Mouse (Mus musculus) CD4-positive helper T cell, adult 2 months (primary cell): ENCODE measurements at regions not wholly inside any gene's neighbourhood (a gene's known extent, or its start where the extent isn't known, plus 50 kb on each side); places are given as distances from the start of the nearest gene placed in this dataset.

Experiments
- DNase-seq: peaks from one replicate; pipeline ENCODE4 v3.0.0-alpha.2; 2012; ENCODE audit warnings: low read depth, missing footprints, low spot score

DNA sequence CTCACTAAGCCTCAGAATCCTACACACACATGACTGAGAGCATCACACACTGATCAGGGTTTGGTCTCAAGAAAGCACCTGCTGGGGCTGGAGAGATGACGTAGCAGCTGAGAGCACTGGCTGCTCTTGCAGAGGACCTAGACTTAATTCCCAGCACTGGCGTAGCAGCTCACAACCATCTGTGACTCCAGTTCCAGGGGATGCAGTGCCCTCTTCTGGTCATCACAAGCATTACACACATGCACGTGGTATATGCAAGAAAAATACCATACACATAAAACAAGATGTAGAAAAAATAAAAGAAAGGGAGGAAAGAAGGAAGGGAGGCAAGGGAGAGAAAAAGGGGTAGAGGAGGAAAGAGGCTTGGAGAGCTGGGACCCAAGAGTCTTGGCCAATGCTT is 98.8 kb upstream of the Tbx3 start:
- no peak for DNase-seq

DNA sequence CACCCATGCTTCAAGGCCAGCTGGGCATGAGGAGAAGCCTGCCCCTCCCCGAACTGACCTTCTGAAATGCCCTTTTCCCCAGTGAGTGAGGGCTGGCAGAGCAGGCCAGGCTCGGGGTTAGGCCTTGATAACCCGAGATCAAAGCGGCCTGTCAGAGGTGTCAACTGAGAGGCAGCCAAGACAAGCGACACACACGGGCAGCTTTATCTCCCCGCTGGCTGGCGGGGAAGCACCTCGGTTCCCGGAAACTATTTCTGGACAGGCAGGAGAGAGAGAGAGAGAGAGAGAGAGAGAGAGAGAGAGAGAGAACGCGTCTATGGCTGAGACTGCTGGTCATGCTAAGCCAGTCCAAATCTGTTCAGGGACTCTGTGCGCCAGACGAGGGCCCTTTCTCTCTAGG is 95.3 kb upstream of the Tbx3 start:
- no peak for DNase-seq

DNA sequence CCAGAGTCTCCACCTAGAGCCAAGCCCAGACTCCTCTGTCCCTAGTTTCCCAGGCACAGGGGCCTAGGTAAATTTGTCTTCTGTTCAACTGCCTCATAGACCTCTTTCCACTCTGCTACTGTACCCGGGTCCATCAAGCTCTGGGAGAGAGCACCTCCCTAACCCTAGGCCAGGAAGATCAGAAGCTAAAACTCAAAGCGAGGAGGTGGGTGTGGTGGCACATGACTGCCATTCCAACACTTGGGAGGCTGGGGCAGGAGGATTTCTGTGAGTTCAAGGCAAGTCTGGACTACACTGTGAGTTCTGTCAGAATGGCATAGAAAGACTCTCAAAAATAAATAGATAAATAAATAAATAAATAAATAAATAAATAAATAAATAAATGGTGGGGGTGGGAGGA is 91.2 kb upstream of the Tbx3 start:
- DNase-seq = no peak

DNA sequence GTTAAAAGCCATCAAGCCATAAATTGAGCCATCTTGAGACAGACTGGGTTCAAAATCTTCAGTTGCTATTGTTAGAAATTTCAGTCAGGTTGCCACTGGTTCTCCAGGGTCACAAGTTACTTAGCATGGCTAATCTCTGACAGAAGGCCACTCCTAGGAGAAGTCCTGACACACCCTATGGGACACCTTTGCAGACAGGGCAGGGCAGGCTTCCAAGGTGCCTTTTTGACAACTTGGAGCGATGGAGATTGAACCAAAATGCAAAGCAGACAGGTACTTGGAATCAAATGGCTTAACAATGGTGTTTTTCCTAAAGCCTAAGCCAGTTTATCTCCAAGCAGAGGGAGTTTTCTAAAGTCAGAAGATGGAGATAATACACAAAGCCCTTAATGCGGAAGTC is 90.7 kb upstream of the Tbx3 start:
- DNase-seq = no peak

DNA sequence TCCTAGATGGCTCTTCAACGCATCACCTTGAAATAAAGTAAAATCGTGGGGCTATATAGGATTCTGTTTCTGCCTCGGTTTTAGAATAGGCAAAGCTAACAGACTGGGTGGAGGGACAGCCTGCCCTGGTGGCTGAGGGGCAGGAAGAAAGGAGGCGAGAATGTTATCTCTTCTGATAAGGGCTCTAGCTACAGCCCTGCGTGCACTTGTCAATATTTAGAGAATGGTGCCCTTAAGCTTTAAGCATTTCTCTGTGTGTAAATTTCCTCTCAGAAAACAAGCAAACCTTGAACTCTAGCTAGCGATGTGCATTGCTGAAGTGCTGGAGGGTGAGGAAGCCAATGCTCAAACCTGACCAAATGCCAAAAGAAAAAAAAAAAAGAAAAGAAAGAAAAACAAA is 90.1 kb upstream of the Tbx3 start:
- no peak for DNase-seq

DNA sequence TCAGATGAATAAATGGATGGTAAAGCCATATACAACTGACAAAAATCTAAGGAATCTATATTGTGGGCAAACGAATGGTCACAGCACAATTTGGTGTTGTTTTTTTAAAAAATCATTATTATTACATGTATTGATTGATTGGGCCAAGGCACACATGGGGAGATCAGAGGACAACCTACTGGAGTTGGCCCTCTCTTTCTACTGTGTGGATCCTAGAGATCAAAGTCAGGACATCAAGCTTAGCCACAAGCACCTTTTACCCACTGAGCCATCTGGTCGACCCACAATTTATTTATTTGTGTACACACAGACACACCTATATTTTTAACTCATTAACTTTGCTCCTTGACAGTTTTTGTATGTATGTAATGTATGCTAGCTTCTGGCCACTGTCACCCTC is 89.7 kb upstream of the Tbx3 start:
- no peak for DNase-seq

DNA sequence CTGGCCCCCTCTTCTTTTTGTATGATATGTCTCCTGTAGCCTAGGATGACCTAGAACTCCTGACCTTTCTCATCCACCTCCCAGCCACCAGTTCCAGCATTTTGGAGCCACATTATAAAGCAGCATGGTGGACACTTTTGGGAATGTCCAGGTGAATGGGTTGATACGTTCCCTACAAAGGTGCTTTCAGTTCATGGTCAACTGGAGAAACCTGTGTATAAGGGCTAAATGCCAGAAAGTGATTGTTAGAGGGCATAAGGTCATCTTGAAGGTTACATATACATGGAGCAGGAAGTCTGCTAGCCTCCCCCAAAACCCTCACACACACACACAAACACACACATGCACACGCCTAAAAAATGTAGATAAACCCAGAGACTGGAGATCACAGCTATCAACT is 86.1 kb upstream of the Tbx3 start:
- no peak for DNase-seq

DNA sequence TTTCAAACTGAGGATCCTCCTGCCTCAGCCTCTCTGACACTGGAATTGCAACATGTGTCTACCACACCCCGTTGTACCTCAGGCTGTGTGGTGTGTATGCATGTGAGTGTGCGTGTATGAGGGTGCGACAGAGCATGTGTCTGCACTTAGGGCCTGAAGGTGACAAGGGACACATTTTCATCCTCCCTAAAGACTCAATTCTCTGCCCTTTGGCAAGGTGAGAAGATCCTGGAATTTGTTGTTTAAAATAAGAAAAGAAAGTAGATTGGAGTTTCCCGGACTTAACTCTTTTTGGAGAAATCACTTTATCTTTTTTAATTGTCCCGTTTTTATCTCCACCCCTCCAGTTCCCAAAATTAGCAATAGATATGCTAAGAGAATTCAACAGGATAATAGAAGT is 85.6 kb upstream of the Tbx3 start:
- no peak for DNase-seq

DNA sequence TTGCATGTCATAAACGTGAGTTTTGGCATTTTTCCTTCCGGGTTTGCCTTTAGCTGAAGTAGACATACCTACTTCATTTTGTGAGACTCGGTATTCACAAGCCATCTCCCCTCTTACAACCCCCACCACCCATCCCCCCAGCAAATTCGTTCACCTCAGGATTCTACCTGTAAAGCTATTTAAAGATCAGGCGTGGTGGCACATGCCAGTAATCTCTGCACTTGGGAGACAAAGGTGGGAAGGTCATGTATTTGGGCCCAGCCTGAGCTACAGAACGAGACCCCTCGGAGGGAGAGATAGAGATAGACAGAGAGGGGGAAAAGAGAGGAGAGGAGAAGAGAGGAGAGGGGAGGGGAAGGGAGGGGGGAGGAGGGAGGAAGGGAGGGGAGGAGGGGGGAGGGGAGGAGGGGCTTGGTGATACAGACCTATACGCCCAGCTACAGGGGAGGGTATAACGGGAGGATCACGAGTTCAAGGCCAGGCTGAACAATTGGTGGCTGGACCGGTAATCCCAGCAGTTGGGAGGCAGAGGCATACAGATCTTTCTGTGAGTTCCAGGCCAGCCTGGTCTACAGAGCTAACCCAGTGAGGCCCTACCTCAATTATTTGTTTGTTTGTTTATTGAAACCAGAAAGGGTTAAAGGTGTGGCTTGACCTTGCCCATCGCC is 83.9 kb upstream of the Tbx3 start:
- no peak for DNase-seq

DNA sequence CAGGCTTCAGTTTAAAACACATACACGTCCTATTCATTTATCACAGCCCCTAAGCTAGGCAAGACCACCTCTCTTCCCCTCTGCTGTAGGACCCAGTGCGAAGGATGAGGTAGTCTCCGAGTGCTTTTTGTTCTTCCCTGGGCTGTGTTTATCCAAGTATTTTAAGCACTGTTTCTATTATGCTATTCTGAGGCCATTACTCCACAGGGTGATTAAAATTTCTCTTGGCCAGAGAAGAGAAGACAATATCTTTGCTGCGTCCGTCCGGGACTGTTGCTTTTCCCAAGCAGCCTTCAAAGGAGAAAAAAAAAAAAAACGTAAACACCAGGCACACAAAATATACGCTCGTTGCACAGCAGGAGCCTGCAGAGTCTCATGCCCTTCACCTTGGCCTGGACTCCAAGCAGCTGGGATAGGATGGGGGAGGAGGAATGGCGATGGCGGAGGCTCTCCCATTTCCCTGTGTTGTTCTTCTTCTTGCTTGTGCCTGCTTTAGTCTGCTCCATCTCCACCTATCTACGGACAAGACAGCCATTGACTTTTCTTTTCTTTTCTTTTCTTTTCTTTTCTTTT is 83.1 kb upstream of the Tbx3 start:
- DNase-seq = no peak

DNA sequence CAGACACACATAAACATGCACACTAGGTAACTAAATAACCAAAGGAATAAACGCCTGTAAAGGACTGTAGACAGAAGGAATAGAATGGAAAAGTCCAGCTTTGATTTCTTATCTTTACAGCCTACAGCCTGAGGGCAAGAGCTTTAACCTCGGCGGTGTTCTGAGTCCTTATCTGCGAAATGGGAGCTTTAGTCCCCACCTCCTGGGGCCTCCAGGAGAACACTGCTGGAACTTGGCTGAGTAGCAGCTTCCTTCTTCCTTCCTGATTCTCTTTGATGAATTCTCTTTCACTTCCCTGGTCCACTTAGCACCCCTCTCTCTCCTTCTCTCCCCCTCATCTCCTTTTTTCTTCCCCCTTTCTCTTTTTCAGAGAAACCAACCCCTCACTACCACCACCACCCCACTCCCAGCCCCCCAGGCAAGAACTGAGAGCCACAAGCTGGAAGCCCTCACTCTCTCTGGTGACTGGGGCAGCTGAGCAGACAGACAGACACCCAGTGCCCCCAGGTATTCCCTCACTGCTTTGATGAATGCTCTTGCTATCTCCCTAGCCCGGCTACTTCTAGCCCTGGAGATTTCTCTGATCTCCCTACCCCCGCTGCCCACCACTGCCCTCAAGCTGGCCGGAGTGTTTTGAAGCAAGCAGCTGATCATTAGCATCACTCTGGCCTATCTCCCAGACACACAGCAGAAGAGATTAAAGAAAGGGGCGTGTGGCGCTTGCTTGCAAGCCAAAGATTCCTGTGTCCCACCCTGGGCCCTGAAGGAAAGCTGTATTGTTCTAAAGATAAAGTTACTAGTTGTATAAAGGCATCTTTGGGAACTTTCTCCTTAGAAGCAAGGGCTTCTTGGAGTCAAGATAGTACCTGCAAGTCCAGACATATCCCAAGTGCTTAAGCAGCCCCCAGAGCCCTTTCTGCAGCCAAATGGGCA is 81.9 kb upstream of the Tbx3 start:
- no peak for DNase-seq

DNA sequence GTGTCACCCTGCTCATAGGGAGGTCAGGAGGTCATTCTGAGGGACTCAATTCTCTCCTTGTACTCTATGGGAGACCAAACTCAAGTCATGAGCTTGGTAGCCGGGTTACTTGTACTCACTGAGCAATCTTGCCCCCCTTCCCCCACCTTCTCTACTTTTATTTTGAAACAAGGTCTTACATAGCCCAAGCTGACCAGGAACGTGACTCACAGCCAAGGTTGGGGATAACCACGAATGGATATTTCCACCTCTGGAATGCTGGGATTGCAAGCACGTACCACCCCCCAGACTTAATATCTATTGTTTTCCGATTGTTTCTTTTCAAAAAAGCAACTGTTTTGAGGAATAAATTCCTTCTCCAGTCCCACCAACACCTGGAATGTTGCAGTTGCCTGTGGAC is 79.2 kb upstream of the Tbx3 start:
- DNase-seq = no peak

DNA sequence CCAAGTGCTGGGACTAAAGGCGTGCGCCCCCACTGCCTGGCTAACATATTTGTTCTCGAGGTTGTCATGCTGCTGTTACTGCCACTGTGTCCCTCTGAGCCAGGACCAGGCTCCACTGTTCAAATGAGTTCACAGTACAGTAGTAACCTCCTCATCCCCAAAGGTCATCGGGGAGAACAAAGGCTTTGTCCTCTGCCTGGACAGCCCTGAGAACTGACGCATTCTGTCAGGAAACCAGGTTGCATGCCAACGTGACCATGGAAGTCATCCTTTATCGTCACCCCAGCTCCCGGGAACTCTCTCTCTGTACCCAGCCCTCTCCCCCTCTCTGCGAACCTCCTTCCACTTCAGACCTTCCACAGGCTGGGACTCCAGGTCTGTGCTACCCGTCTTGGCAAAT is 77.6 kb upstream of the Tbx3 start:
- no peak for DNase-seq

DNA sequence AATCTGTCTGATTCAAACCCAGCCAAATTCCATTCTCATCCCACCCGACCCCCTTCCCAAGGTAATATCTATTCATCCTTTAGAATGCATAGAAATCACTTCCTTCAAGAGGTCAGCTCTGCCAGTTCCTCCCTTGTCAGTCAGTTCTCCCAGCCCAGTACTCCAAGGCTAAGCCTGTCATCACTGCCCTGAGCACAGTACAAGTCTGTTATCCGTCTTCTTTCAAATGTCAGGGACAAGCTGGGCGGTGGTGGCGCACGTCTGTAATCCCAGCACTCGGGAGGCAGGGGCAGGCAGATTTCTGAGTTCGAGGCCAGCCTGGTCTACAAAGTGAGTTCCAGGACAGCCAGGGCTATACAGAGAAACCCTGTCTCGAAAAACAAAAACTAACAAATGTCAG is 75.9 kb upstream of the Tbx3 start:
- no peak for DNase-seq

DNA sequence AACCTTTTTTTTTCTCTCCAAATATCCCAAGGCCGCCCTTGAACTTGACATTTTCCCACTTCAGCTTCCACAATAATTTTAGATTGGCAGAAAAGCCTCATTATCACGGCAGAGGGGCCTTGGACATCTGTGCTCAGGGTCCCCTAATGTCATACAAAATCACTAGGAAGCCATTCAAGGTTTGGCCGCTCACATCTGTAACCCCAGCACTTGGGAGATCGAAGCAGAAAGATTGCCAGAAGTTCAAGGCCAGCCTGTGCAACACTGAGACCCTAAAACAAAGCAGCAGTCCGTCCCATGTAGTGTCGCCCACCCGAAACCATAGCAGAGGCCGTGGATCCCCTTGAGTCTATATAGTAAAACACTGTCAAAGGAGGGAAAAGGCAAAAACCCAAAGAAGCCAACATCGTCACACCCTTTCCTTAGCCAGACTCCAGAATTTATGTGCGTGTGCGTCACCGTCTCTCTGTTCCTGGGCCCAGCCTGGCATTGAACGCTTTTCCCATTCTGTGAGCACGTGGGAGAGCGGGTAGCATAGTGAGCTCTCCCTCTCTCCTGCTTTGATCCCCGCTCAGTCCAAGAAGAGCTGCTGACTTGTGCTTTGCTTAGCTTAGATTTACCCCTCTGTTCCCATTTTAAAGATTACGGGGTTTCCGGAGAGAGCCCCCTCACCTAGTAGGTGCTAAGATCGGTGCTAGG is 74.0 kb upstream of the Tbx3 start:
- DNase-seq = no peak

DNA sequence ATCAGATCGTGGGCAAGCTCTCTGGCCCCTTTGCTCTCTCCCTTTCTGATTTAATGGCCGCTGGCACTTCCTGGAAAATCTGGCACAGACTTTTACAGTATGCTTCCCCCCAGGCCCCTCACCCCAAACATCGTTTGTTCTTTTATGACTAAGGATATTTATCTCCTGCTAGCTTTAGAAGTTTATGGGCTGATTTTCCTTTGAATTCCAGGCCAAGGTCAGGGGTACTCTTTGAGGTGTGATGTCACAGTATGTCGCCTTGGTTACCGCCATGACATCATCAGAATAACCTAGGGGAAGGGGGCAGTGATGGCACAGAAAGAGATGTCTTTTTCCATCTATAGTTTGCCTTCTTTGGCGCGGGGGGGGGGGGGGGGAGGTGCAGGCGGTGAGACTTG is 73.5 kb upstream of the Tbx3 start:
- no peak for DNase-seq

DNA sequence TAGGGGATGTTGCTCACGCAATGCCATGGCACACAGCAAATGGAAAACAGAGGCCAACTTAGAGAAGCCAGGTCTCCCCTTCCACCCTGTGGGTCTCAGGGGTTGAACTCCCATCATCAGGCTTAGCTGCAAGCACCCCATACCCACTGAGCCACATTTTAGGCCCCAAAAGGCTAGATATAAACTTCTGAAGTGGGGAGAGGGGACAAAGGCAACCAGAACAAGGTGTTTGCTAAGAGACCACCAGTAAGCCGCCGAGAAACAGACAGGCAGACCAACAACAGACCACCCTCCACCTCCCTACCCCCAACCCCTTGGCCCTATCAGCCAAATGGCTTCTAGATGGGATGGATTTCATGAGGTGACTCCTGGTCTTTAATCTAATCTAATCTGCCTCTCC is 72.9 kb upstream of the Tbx3 start:
- no peak for DNase-seq

DNA sequence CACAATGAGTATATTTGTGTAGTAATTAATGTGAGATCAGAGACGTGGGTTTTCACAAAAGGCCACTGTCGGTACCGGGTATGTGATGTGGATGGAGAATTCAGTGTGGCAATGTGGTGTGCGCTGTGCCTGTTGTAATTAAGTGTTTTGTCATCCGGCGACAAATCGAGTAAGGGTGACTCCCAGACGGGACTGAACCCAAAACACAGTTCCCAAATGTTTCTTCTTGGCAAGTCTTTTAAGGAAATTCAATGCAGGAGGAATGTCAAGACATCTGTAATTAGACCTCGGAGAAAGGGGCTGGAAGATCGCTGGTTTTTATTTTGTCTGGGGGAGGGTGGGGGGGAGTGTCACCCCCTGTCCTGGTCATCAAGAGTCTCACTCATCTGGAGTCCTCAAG is 72.3 kb upstream of the Tbx3 start:
- DNase-seq = no peak

DNA sequence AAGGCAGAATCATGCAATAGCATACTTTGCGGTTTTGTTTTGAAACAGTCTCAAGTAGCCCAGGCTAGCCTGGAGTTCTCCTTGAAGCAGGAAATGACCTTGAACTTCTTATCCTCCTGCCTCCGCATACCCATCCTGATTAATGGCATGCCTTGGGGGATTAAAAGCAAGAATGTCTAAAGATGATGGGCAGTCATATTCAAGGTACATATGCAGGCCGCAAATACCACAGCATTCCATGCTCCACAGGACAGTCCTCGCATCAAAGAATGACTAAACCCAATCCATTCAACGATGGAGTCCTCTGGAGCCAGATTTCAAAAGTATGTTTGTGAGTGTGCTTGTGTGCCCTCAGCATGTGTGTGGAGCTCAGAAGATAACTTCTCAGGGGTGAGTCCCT is 69.1 kb upstream of the Tbx3 start:
- DNase-seq = no peak

DNA sequence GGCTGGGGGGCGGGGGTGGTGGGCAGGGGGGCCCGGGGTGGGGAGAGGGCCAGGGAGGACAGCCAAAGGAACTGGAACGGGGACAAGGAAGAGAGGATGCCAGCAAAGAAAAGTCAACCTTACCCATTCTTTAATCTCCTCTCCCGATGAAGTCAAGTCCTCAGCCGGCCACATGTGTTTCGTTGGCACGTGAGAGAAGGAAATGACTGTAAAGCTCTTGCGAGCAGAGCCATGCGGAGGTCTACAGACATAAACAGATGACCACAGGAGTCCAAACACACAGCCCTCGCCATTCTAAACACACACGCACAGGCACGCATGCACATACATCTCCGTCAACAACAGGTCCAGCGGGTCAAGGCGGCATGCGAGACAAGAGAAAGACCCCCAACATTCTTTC is 68.5 kb upstream of the Tbx3 start:
- DNase-seq = no peak

DNA sequence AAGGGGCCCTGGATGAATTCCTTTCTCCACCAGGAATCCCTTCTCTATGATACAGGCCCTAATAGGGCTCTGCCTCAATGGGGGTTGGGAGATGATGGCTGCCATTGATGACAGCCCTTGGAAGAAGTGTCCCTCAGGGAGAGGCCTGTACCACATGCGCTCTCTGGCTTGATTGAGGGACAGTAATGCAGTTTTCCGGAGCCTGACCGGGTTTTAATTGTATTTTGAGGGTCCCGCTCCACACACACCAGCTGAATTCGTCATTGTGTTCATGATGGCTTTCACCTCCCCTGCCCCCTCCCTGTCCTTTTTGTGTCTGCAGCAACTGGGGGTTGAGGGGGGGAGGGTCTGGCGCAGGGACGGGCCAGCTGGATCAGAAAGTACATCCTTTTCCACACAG is 65.0 kb upstream of the Tbx3 start:
- no peak for DNase-seq

DNA sequence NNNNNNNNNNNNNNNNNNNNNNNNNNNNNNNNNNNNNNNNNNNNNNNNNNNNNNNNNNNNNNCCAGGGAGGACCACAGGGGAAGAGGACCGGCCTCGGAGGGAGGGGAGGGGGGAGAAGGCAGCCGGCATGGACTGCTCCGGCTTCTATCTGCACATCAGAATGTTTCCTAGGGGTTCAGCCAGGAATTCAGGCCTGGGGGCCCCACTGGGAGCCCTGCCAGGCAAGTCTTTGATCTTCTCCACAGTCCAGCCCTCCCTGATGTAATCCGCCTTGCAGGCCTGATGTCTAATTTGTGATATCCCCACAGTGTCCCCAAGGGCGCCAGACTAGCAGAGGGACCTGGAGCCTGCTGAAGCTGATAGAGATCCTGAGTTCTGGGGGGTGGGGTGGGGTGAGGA is 57.1 kb upstream of the Tbx3 start:
- no peak for DNase-seq
